Mouse (Mus musculus): Measurements from ENCODE around the gene Setd5. TPM values are rescaled to one million over a fixed set of nuclear protein-coding genes. Genes with fewer than 3 reads are reported as not detected.

Gene Setd5
- polyA plus RNA-seq, 1 experiment from 2014 or later = 47.1 TPM

GRCm38 (mm10) chr6:113099640-113100289, 22.6 kb downstream of the Setd5 start:
- Histone ChIP-seq H3K4me3 (no peak overlapping the region), H3K9me3 (no peaks in the 10 kb centered on the region), H3K9ac (no peak overlapping the region), H3K4me1 (peaks cover 6% of the 10 kb centered on the region; the same call in 1 of the 2 replicates), H3K4me2 (0 out of 2 replicates have a peak overlapping the region, but pooled peaks have one; percentile 0), H3K27me3 (replicated peaks) (no peaks in the 10 kb centered on the region), H3K36me3 (replicated peaks) (no peaks in the 10 kb centered on the region), H3K27ac (peak overlapping the region; percentile 73)
- WGBS = 33% methylated on average over 5 of the region's 5 CpGs
- peak; percentile 77 for ATAC-seq (replicated peaks)

- Histone ChIP-seq H3K27me3 (replicated peaks) (no peaks in the 10 kb centered on the region), H3K9ac (no peak overlapping the region), H3K9me3 (no peaks in the 10 kb centered on the region), H3K4me1 (peaks cover 6% of the 10 kb centered on the region; the same call in 1 of the 2 replicates), H3K36me3 (replicated peaks) (no peaks in the 10 kb centered on the region; the same call in 1 of the 2 replicates), H3K4me3 (no peak overlapping the region), H3K4me2 (no peak overlapping the region), H3K27ac (no peak overlapping the region)
- WGBS = 85% methylated on average over 4 of the region's 4 CpGs
- no peak for ATAC-seq (replicated peaks)
Observed at GRCm38 (mm10) chr6:113102541-113102940, 25.4 kb downstream of the Setd5 start.

- no peaks in the 10 kb centered on the region for H3K27me3 ChIP-seq (replicated peaks)
- peaks cover 6% of the 10 kb centered on the region; the same call in 1 of the 2 replicates for H3K4me1 ChIP-seq
- no peak overlapping the region for H3K27ac ChIP-seq
- H3K4me2 ChIP-seq = no peak overlapping the region
- H3K9ac ChIP-seq = no peak overlapping the region
- H3K4me3 ChIP-seq = no peak overlapping the region
- H3K36me3 ChIP-seq (replicated peaks) = no peaks in the 10 kb centered on the region; the same call in 1 of the 2 replicates
- H3K9me3 ChIP-seq = no peaks in the 10 kb centered on the region
- no peak for ATAC-seq (replicated peaks)
Observed at GRCm38 (mm10) chr6:113103765-113104164, 26.6 kb downstream of the Setd5 start.

DNA sequence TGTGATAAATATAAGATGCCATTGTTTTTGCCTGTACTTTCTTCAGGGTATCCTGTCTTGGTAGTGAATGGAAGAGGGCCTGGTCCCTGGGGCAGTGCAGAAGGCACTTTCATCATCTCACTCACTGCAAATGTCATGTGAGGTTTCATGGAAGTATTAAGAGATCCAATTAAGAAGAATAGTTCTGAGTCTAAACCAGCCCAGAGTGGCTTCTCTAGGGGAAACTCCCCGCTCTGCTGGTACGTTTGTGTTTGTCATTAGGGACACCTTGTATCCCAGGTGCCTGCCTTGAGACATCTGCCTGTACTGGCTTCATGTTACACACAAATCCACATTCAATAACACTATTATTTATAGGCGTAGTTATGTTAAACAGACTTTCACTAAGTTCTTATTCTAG, 32.2 kb downstream of the Setd5 start:
- no peak overlapping the region for H3K27ac ChIP-seq
- H3K36me3 ChIP-seq (replicated peaks) = peaks cover 23% of the 10 kb centered on the region
- no peak overlapping the region for H3K4me3 ChIP-seq
- no peak overlapping the region for H3K9ac ChIP-seq
- no peaks in the 10 kb centered on the region for H3K27me3 ChIP-seq (replicated peaks)
- WGBS = 80% methylated on average over 3 of the region's 3 CpGs
- H3K9me3 ChIP-seq = no peaks in the 10 kb centered on the region
- ATAC-seq (replicated peaks) = no peak
- H3K4me2 ChIP-seq = no peak overlapping the region
- H3K4me1 ChIP-seq = no peaks in the 10 kb centered on the region

DNA sequence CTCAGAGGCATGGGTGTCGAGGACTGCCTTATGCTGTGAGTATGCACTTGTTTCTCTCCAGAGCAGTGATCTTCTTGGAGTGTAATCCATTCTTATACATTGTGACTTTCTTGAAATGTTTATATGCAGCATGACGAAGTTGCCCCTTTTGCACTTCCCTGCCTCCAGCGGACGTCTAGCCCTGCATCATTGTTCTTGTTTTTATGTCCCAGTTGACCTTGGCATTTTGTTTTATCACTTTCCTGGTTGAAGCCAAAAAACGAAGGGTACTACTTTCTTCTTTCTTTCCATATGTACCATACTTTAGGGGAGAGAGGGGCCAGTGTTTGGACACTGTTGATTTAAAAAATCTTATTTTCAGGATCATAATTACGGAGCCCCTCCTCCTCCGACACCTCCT, 32.8 kb downstream of the Setd5 start:
- H3K9me3 ChIP-seq = no peaks in the 10 kb centered on the region
- no peak for ATAC-seq (replicated peaks)
- no peak overlapping the region for H3K4me3 ChIP-seq

GRCm38 (mm10) chr6:113120806-113121205, 43.6 kb downstream of the Setd5 start:
- H3K27me3 ChIP-seq (replicated peaks) = no peaks in the 10 kb centered on the region
- H3K4me1 ChIP-seq = no peaks in the 10 kb centered on the region
- peaks cover 56% of the 10 kb centered on the region for H3K36me3 ChIP-seq (replicated peaks)
- 94% methylated on average over 10 of the region's 10 CpGs for WGBS
- H3K9me3 ChIP-seq = no peaks in the 10 kb centered on the region
- no peak for ATAC-seq (replicated peaks)
- no peak overlapping the region for H3K27ac ChIP-seq
- H3K9ac ChIP-seq = no peak overlapping the region
- H3K4me3 ChIP-seq = no peak overlapping the region
- H3K4me2 ChIP-seq = no peak overlapping the region

More for the DNA sequence above, 32.8 kb downstream of the Setd5 start:
- Histone ChIP-seq H3K27me3 (replicated peaks) (no peaks in the 10 kb centered on the region), H3K36me3 (replicated peaks) (peaks cover 28% of the 10 kb centered on the region), H3K27ac (no peak overlapping the region), H3K4me1 (no peaks in the 10 kb centered on the region), H3K4me2 (no peak overlapping the region), H3K9ac (no peak overlapping the region)
- WGBS = 91% methylated on average over 7 of the region's 7 CpGs

- Histone ChIP-seq H3K9ac (no peak overlapping the region), H3K27me3 (replicated peaks) (no peaks in the 10 kb centered on the region), H3K4me3 (no peak overlapping the region), H3K27ac (no peak overlapping the region), H3K4me2 (no peak overlapping the region), H3K9me3 (no peaks in the 10 kb centered on the region), H3K36me3 (replicated peaks) (peaks cover 37% of the 10 kb centered on the region; the same call in 1 of the 2 replicates), H3K4me1 (no peaks in the 10 kb centered on the region)
- WGBS = 62% methylated on average over 2 of the region's 2 CpGs
- ATAC-seq (replicated peaks) = no peak
Observed at GRCm38 (mm10) chr6:113133360-113133759, 56.2 kb downstream of the Setd5 start.

DNA sequence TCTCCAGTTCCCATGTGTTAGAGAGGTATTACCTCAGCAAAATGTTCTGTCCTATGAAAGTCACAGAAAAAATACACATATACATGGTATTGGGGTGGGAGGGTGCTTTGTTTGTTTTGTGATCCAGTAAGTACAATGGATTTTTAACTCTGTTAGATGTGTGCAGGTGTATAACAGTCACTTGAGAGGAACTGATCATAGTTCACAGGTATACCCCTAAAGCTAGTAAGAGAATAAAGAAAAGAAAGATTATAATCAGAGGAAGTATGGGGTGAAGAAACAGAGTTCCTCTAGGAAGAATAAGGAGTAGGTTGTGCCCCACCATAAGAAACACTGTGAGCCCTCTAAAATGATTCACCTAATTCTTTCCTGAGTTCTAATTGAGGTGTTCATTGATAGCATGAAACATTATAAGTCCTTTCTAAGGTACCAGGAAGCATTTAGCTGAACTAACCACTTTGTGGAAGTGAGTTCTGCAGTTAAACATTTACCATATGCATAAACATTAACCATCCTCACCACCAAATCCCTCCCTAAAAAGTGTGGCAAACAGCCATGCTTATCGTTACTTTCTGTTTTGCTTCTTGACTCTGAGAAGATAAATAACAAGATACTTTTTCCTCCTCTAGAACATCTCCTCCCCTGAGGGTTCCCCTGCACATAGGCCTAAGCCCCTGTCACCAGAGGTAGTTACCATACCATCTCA, 64.4 kb downstream of the Setd5 start:
- no peak overlapping the region for H3K4me2 ChIP-seq
- H3K4me1 ChIP-seq = no peaks in the 10 kb centered on the region
- H3K36me3 ChIP-seq (replicated peaks) = peaks cover 40% of the 10 kb centered on the region
- no peaks in the 10 kb centered on the region for H3K27me3 ChIP-seq (replicated peaks)
- ATAC-seq (replicated peaks) = no peak
- no peak overlapping the region for H3K27ac ChIP-seq
- H3K9me3 ChIP-seq = no peaks in the 10 kb centered on the region
- no peak overlapping the region for H3K4me3 ChIP-seq
- H3K9ac ChIP-seq = no peak overlapping the region
- 92% methylated on average over 1 of the region's 1 CpGs for WGBS

GRCm38 (mm10) chr6:113144764-113145163, 67.6 kb downstream of the Setd5 start:
- Histone ChIP-seq H3K27ac (no peak overlapping the region), H3K27me3 (replicated peaks) (no peaks in the 10 kb centered on the region), H3K4me2 (no peak overlapping the region), H3K9ac (no peak overlapping the region), H3K36me3 (replicated peaks) (peaks cover 45% of the 10 kb centered on the region), H3K9me3 (no peaks in the 10 kb centered on the region), H3K4me3 (no peak overlapping the region), H3K4me1 (no peaks in the 10 kb centered on the region)
- no peak for ATAC-seq (replicated peaks)
- WGBS = 95% methylated on average over 1 of the region's 1 CpGs

GRCm38 (mm10) chr6:113145249-113145648, 68.1 kb downstream of the Setd5 start:
- WGBS = 92% methylated on average over 4 of the region's 4 CpGs
- H3K4me1 ChIP-seq = no peaks in the 10 kb centered on the region
- no peaks in the 10 kb centered on the region for H3K9me3 ChIP-seq
- no peak overlapping the region for H3K4me3 ChIP-seq
- no peak for ATAC-seq (replicated peaks)
- no peaks in the 10 kb centered on the region for H3K27me3 ChIP-seq (replicated peaks)
- peaks cover 48% of the 10 kb centered on the region for H3K36me3 ChIP-seq (replicated peaks)
- no peak overlapping the region for H3K9ac ChIP-seq
- H3K4me2 ChIP-seq = no peak overlapping the region
- H3K27ac ChIP-seq = no peak overlapping the region

GRCm38 (mm10) chr6:113154071-113154470, 76.9 kb downstream of the Setd5 start:
- WGBS = 98% methylated on average over 8 of the region's 8 CpGs
- Histone ChIP-seq H3K27me3 (replicated peaks) (no peaks in the 10 kb centered on the region), H3K9me3 (no peaks in the 10 kb centered on the region), H3K4me2 (no peak overlapping the region), H3K4me3 (no peak overlapping the region), H3K9ac (no peak overlapping the region), H3K4me1 (no peaks in the 10 kb centered on the region), H3K36me3 (replicated peaks) (peaks cover 46% of the 10 kb centered on the region), H3K27ac (no peak overlapping the region)
- no peak for ATAC-seq (replicated peaks)

DNA sequence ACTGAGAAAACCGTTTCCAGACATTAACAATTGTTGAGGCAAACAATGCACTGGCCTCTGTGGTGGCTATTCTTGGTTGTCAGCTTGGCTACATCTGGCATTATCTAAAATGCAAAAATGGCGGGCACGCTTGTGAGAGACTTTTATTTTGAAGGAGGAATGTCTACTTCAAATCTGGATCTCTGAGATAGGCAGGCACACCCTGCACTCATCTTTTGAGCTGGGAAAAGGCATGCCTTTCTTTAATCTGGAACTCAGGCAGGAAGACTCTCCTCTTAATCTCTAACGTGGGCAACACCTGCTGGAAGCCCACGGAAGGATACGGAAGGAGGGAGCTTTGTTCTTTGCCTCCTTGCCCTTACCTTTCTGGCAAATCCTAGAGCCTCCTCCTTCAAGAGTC, 77.7 kb downstream of the Setd5 start:
- Histone ChIP-seq H3K36me3 (replicated peaks) (peaks cover 38% of the 10 kb centered on the region), H3K4me1 (no peaks in the 10 kb centered on the region), H3K27ac (no peak overlapping the region), H3K9me3 (no peaks in the 10 kb centered on the region), H3K27me3 (replicated peaks) (no peaks in the 10 kb centered on the region), H3K9ac (no peak overlapping the region), H3K4me3 (no peak overlapping the region), H3K4me2 (no peak overlapping the region)
- WGBS = 85% methylated on average over 6 of the region's 6 CpGs
- no peak for ATAC-seq (replicated peaks)

DNA sequence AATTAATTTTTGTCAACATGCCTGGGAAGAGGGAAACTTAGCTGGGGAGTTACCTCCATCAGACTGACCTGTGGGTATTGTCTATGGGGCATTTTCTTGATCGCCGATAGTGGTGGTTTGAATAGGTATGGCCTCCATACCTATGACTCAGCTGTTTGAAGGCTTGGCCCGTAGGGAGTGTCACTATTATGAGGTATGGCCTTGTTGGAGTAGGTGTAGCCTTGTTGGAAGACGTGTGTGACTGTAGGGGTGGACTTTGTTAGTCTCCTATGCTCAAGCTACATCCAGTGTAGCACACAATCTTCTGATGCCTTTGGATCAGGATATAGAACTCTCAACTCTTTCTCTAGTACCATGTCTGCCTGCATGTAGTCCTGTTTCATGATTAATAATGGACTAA, 78.9 kb downstream of the Setd5 start:
- 95% methylated on average over 4 of the region's 4 CpGs for WGBS
- Histone ChIP-seq H3K9me3 (no peaks in the 10 kb centered on the region), H3K9ac (no peak overlapping the region), H3K4me3 (no peak overlapping the region), H3K36me3 (replicated peaks) (peaks cover 27% of the 10 kb centered on the region), H3K27me3 (replicated peaks) (no peaks in the 10 kb centered on the region), H3K4me1 (no peaks in the 10 kb centered on the region), H3K27ac (no peak overlapping the region), H3K4me2 (no peak overlapping the region)
- no peak for ATAC-seq (replicated peaks)
